Comparison of ENCODE assay signal across 18 mouse cellular contexts in the genomic region with DNA sequence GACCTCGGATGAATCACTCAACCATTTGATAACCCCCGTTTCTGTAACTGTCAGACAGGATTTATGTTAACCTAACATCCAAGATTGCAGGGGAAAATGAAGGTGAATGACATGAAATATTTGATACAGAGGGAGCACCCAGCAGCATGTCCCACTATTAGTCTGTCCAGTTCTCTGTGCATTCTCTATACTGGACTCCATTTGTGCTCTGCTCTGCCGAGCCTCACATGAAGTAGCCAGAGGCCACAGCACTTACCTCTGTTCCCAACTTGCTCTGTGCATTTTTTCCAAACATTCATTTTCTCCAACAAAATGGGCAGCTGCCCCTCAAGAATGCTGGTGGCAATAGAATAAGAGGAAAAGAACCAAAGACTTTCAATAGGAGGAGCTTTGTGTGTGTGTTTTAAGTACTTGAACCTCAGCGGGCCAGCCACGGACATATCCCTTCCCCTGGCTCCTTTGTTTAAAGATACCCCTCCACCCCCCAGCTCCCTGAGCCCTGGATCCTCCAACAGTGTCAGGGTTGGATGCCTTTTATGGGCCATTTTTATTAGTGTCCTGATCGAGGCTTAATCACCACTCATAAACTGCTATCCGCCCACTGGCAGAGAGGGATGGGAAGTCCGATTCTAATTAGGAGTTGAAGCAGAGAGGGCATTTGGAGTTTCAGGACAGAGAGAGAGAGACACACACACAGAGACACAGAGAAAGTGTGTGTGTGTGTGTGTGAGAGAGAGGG.
DNase-seq lines count a peak whose midpoint lies in the region; ATAC-seq lines count a peak whose summit lies in the region.
"Had no signal": no experiment of that assay in that cellular context is flagged by ENCODE, and none has a peak within 500 bp of the region (broad histone marks: within the 10 kb centered on the region; RNA-seq: fewer than 3 reads in every experiment).

No protein-coding gene starts in this region.

- DNase-seq in kidney, postnatal 25 days: no peak
- DNase-seq in neural tube, embryonic 11.5 days (ENCODE audit: low spot score): no peak
- no peak for DNase-seq in neural tube, embryonic 10.5 days (ENCODE audit: extremely low spot score, low spot score)
- DNase-seq in cerebellum, adult 8-10 months: no peak
- DNase-seq: adrenal gland, postnatal 10 days; kidney, adult 11 months; lung, embryonic 14.5 days; lung, postnatal 14 days had no signal

- peak overlapping the region; percentile 41 for H3K27ac ChIP-seq in kidney, embryonic 16.5 days (ENCODE audit: low read length)
- peak overlapping the region; percentile 51 for H3K27ac ChIP-seq in neural tube, embryonic 11.5 days (ENCODE audit: low read depth, low read length)
- peak overlapping the region; percentile 74 for H3K27ac ChIP-seq in neural tube, embryonic 13.5 days (replicated peaks)
- H3K27ac ChIP-seq: forebrain, embryonic 13.5 days; heart, embryonic 10.5 days; heart, embryonic 15.5 days; hindbrain, embryonic 15.5 days; liver, embryonic 15.5 days; midbrain, embryonic 12.5 days had no signal

- WGBS in kidney, embryonic 16.5 days: 12% methylated on average over 8 of the region's 8 CpGs
- 39% methylated on average over 8 of the region's 8 CpGs for WGBS in neural tube, embryonic 11.5 days
- WGBS in neural tube, embryonic 13.5 days: 28% methylated on average over 8 of the region's 8 CpGs

- H3K36me3 ChIP-seq in kidney, embryonic 16.5 days (ENCODE audit: insufficient read depth, low read length): peaks cover 6% of the 10 kb centered on the region; the same call in 1 of the 2 replicates
- no peaks in the 10 kb centered on the region for H3K36me3 ChIP-seq in neural tube, embryonic 11.5 days (ENCODE audit: control insufficient read depth, insufficient read depth, low read length)
- peaks cover 10% of the 10 kb centered on the region for H3K36me3 ChIP-seq in neural tube, embryonic 13.5 days
- H3K36me3 ChIP-seq: heart, embryonic 15.5 days; hindbrain, embryonic 15.5 days; liver, embryonic 15.5 days had no signal

- no peaks in the 10 kb centered on the region for H3K27me3 ChIP-seq in kidney, embryonic 16.5 days (ENCODE audit: insufficient read depth, low read length)
- H3K27me3 ChIP-seq in neural tube, embryonic 11.5 days (ENCODE audit: control insufficient read depth, insufficient read depth, low read length): no peaks in the 10 kb centered on the region
- H3K27me3 ChIP-seq in neural tube, embryonic 13.5 days: no peaks in the 10 kb centered on the region
- H3K27me3 ChIP-seq: CH12.LX; forebrain, embryonic 13.5 days; heart, embryonic 15.5 days; hindbrain, embryonic 15.5 days; liver, embryonic 15.5 days; midbrain, embryonic 12.5 days had no signal

- peak; percentile 87 for ATAC-seq in kidney, embryonic 16.5 days (ENCODE audit: low FRiP score, low TSS enrichment)
- peak; percentile 85 for ATAC-seq in neural tube, embryonic 11.5 days (ENCODE audit: insufficient read depth, low FRiP score, low TSS enrichment)
- ATAC-seq in neural tube, embryonic 13.5 days (ENCODE audit: low read depth): peak; percentile 73
- ATAC-seq: inflammation-experienced regulatory T-cells, adult 6 months had no signal

- H3K9ac ChIP-seq in kidney, embryonic 16.5 days (replicated peaks; ENCODE audit: low read length): no peak overlapping the region
- H3K9ac ChIP-seq in neural tube, embryonic 11.5 days (ENCODE audit: low read length): no peak overlapping the region
- H3K9ac ChIP-seq in neural tube, embryonic 13.5 days: no peak overlapping the region
- H3K9ac ChIP-seq: forebrain, embryonic 13.5 days; heart, embryonic 15.5 days; hindbrain, embryonic 15.5 days; liver, embryonic 15.5 days; lung, embryonic 14.5 days; midbrain, embryonic 12.5 days had no signal

- H3K4me1 ChIP-seq in kidney, embryonic 16.5 days (ENCODE audit: insufficient read depth, low read length): peaks cover 21% of the 10 kb centered on the region; the same call in 1 of the 2 replicates
- no peaks in the 10 kb centered on the region for H3K4me1 ChIP-seq in neural tube, embryonic 11.5 days (ENCODE audit: control insufficient read depth, insufficient read depth, low read length)
- peaks cover 25% of the 10 kb centered on the region for H3K4me1 ChIP-seq in neural tube, embryonic 13.5 days (replicated peaks)
- H3K4me1 ChIP-seq: heart, embryonic 15.5 days; liver, embryonic 15.5 days; midbrain, embryonic 12.5 days had no signal

- no peaks in the 10 kb centered on the region for H3K9me3 ChIP-seq in kidney, embryonic 16.5 days (ENCODE audit: low read length)
- no peaks in the 10 kb centered on the region for H3K9me3 ChIP-seq in neural tube, embryonic 11.5 days (ENCODE audit: control insufficient read depth, low read length)
- no peaks in the 10 kb centered on the region for H3K9me3 ChIP-seq in neural tube, embryonic 13.5 days
- H3K9me3 ChIP-seq: forebrain, embryonic 13.5 days; heart, embryonic 10.5 days; heart, embryonic 15.5 days; hindbrain, embryonic 15.5 days; liver, embryonic 15.5 days; midbrain, embryonic 12.5 days had no signal

- 0 out of 2 replicates have a peak overlapping the region, but pooled peaks have one; percentile 10 for H3K4me2 ChIP-seq in kidney, embryonic 16.5 days (replicated peaks; ENCODE audit: low read depth, low read length)
- H3K4me2 ChIP-seq in neural tube, embryonic 11.5 days (ENCODE audit: low read depth): no peak overlapping the region
- H3K4me2 ChIP-seq in neural tube, embryonic 13.5 days: no peak overlapping the region; the same call in 1 of the 2 replicates
- H3K4me2 ChIP-seq: forebrain, embryonic 13.5 days; heart, embryonic 15.5 days; hindbrain, embryonic 15.5 days; liver, embryonic 15.5 days; lung, embryonic 14.5 days; midbrain, embryonic 12.5 days had no signal

- no peak overlapping the region for H3K4me3 ChIP-seq in kidney, embryonic 16.5 days (ENCODE audit: low read length)
- H3K4me3 ChIP-seq in neural tube, embryonic 11.5 days (ENCODE audit: low read depth, low read length): no peak overlapping the region
- no peak overlapping the region for H3K4me3 ChIP-seq in neural tube, embryonic 13.5 days
- H3K4me3 ChIP-seq: forebrain, embryonic 13.5 days; heart, embryonic 10.5 days; heart, embryonic 15.5 days; hindbrain, embryonic 15.5 days; liver, embryonic 15.5 days; midbrain, embryonic 12.5 days had no signal
